Mouse (Mus musculus) ES-Bruce4 (cell line): ENCODE measurements at regions not wholly inside any gene's neighbourhood (a gene's known extent, or its start where the extent isn't known, plus 50 kb on each side); places are given as distances from the start of the nearest gene placed in this dataset.

ENCODE experiments used
- CTCF ChIP-seq: IDR thresholded peaks from one replicate; pipeline ENCODE4 v1.8.1; 2011; ENCODE audit warnings: low read depth, low read length
- POLR2A ChIP-seq: IDR thresholded peaks from one replicate; pipeline ENCODE4 v1.8.1; 2011; ENCODE audit warnings: low read length; ENCODE audit not compliant: insufficient read depth

DNA sequence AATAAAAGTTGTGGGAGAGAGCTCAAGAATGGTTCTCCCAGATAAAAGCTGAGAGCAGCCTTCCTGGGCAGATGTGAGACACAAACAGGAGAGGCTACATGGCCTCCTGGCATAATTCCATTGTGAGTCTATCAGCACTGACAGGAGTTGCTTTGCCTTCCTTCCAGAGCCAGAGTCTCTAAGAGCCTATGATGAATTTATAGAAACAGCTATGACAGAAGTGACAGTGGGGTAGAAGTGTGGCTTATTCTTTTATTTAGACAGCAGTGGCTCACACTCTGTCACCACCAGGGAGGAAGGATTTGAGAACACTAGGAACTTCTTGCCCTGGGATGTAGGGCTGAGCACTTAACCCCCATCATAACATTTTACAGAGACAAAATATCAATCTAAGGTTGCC lies 592.2 kb upstream of the Klf4 start:
- no peak for TF ChIP-seq POLR2A
- no peak for TF ChIP-seq CTCF
